Mouse (Mus musculus) left cerebral cortex, postnatal 4 days (tissue): ENCODE results near the gene Cep112. TPM values are rescaled to one million over a fixed set of nuclear protein-coding genes. Genes with fewer than 3 reads are reported as not detected.

Experiments
- DNase-seq: peaks from one replicate; pipeline ENCODE4 v3.0.0-alpha.2; 2022
- intact Hi-C: fragments of 180-260 bp; cut with DNase I; formaldehyde crosslinking; loops from one replicate; pipeline ENCODE4 v1.15.1; 2025
- total RNA-seq, 2 experiments: library from RNA; stranded (reverse); gene quantifications; 2 replicates each; pipeline ENCODE4 v1.2.3; 2021

Cep112 gene
- 10 to 100 TPM; 16.1 to 17.7 TPM for total RNA-seq

DNA sequence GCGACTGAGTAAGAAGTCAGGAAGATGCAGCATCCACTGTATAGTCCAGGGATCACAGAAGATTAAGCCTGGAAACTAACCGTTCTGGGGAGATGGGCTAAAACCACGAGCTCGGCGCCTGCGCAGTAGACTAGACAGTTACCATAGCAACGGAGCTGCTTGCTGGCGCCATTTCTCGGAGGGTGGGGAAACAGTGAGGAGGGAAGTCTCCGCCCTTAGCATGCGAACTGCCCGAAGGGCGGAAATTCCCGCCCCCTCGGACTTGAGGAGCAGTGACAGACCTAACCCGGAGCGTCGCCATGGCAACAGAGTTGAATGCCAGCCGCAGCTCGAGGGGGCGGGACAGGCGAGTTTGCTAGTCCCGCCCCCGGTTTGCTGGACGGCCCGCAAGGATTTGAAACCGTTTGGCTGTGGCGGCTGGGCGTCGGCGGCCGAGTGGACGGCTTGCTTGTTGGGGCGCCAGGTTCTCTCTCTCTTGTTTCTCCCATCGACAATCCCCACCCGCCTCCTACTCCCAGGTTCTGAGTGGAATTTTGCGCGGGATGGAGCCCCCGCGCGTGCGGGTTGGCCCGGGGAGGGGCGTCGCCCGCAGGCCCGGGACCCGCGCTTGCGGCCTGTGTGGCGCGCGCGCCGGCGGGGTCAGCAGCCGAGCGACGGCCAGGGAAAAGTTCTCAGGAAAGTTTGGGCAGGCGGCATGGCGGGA, at the start of gene Cep112:
Cep112 (plus strand) TSS at position 304 of the 703 bp plus-strand sequence.
- intact Hi-C loops, result no loop called here
- DNase-seq, result peak; percentile 99

DNA sequence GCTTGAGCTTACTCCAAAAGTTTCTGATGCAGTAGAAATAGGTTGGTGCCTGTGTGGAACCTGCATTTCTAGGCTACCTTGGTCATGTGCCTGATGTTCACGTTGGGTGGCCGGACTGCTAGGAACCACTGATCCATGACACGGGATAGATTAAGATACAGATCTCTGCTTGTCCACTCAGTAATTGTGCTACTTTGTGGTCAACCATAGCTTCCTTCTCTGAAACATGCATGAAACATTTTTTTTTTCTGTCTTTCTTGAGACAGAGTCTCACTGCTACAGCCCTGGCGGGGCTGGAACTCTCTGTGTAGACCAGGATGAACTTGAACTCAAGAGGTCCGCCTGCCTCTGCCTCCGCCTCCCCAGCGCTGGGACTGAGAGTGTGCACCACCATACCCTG, 48.2 kb upstream of the Cep112 start:
- no peak for DNase-seq
- intact Hi-C loops, result loop anchor here (5.0 to 10.0 kb wide), 2 partner anchors 305 to 512 kb away; no protein-coding TSS in a partner anchor

DNA sequence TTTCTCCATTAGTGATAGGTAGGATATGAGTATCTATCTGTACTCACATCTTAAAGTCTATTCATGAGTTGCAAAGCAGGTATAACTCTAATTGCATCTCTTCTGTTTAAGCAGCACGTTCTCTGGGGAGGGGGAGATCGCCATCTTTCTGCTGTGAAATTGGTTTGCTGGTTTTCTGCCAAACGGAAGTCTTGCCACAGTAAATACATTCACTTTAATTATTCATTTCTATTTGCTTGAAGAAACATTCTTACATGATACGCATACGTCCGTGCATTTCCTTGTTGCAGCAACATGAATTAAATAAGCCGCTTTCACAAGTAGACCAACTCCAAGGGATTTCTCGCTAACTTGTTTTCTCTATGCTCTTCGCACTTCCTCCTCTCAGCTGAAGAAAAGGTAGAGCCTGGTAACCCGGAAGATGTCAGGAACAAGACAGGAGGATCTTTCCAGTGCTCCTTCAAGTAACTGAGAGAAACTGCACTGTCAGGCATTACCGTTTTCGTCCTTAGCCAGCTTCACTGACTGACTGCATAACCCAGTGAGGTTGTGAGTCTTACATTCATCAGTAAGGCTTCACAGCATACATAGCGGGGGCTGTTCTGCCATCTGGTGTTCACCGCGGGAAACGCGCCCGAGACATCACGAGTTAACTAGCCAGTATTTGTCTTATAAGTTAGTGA, 47.2 kb upstream of the Cep112 start:
- DNase-seq, result peak; percentile 77
- intact Hi-C loops, result loop anchor here (2.0 to 10.0 kb wide), 3 partner anchors 306 to 513 kb away; no protein-coding TSS in a partner anchor

DNA sequence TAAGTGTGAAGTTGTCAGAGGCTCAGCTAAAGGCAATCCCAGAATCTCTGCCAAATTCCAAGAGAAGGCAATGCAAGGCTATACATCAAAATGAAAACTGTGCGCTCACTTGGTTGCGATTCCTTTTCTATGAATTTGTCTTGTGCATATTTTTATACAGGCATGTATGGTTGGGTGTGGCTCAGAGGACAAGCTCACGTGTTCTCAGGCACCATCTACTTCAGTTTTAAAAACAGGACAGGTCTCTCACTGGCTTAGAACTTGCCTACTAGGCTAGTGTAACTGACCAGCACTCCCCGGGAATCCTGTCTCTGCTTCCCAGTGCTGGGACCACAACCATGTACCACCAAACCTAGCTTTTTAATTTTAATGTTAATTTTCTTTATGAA, 46.6 kb upstream of the Cep112 start:
- intact Hi-C loops, result loop anchor here (2.0 to 10.0 kb wide), 3 partner anchors 306 to 514 kb away; no protein-coding TSS in a partner anchor
- no peak for DNase-seq

DNA sequence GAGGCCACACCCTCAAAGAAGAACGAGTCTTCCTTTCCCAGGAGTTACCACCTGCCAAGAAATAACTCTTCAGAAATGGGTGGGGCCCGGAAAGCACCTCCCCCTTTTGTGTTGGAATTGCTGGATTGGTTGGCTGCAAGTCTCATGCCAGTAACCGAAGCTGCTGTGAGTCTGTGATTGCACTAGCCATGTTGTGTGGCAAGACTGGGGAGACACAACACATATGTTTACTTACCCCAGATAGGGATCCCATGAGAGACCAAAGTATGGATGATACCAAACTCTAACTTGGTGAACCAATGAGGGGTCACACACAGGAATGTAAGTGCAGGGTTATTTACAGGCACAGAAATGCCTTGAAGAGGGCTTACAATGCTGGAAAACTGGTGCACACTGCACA, 42.3 kb upstream of the Cep112 start:
- DNase-seq, result no peak
- intact Hi-C loops, result no loop called here

DNA sequence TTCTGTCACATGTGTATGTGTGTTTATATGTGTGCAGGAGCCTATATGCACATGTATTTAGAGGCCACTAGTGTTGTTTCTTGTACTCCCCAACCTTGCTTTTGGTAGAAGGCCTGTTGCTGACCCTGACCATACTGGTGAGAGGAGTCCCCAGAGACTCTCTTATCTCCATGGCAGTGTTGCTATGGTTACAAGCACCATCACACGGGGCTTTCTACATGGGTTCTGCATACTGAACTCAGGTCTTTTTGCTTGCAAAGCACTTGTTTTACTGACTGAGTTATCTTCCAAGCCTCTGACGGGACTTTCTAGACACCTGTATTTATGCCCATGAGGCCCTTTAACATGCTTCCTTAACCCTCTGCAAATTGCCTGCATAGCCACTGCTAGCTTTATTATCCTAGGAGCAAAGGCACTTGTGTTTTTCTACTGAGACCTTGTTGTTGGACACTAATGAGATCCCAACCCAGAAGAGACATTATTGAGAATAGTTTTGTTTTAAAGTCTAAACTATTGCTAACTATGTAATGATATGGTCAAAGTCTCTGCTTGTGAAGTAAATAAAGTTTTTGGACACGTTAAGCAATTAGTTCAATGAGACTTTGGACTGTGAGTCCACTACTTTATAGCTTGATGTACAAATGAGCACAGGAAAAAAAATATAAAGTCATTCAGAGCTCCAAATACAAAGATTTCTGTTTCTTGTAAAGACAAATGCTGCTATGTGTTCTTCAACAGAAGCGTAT, 39.9 kb upstream of the Cep112 start:
- DNase-seq, result no peak
- intact Hi-C loops, result no loop called here

DNA sequence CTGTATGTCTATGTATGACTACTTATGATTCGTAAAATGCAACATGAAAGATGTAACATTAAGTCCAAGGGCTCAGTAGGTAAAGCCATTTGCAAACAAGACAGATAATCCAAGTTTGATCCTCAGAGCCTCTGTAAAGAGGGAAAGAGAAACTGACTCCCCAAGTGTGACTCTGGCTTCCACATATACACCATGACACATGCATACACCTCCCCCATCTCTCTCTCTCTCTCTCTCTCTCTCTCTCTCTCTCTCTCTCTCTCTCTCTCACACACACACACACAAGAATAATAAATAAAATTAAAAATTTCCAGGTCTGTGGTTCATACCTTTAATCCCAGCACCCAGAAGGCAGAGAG, 39.3 kb upstream of the Cep112 start:
- intact Hi-C loops, result no loop called here
- no peak for DNase-seq

DNA sequence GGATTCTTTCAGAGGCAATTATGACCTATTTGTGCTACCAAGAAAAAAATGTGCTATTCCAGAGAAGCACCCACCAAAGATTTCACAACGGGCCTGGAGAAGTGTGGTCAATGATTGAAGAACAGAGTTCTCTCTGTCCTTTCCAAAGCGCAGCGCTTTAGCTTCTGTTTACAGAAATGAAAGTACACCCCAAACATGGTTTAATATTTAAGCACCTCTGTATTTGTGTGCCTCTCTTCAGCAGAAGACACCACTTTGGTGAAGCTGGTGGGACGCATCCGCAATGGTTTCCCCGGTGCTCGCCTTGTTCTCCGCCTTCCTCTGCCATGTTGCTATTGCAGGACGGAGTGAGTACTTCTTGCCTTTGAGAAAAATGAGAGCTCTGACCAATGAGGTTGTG, 29.9 kb upstream of the Cep112 start:
- intact Hi-C loops, result no loop called here
- no peak for DNase-seq

DNA sequence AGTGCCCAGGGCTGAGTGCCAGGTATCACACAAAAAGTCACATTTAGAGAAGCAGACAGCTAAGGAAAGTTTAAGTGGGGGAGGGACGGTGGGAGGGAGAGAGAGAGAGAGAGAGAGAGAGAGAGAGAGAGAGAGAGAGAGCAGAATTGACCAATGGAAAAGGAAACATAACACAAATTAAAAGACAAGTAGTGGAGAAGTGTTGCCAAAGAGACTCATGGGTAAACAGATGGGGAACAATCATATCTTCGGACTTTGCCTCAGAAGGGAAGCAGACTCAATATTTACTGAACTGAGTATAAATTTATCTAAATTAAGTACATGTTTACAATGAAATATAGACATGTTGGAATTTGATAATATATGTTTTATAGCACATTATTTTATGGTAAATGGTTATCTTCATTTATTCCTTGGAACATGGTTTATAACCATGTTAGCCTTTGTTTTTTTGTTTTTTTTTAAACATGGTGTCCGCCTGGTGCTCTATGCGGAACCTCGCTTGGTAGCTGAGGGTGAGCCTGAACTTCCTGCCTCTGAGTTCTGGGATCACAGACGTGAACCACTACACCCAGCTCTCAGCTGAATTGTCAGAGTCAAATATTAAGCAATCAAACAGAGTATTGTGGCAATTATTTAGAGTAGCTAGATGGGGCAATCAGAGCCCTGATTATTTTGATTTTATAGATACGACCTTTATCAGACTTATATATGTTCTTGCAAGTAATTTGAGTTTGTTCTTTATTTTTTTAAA, 28.7 kb upstream of the Cep112 start:
- intact Hi-C loops, result no loop called here
- no peak for DNase-seq

DNA sequence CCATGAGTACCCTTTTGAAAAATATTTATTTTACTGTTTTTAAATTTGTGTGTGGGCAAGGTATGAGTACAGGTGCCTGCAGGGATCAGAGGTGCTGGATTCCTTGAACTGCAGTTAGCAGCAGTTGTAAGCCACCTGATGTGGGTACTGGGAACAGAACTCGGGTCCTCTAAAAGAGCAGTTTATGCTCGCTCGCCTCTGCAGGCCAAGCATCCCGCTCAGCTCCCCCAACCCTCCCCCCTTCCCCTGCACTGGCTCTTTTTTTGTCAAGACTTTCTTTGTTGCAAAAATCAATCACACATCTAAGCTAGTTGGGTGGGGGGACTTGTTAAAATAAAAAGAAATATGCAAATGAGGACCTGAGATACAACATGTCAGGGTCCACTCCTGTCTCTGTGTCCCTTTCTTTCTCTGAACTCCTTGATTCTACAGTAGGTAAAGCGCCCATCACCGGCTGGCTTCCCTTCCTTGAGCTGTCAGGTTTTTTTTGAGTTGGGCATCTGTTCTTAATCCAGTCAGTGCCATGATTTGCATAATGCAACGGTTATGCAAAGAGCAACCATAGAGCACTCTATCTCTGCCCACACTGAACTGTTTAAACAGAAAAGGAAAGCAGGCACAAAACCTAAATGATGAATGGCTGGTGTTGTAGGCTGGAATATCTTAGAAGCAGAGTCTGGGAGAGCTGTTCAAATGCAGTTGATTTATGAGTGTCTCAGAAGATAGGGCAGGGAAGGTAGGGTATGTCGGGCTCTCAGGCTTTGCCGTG, 14.9 kb upstream of the Cep112 start:
- intact Hi-C loops, result no loop called here
- no peak for DNase-seq

DNA sequence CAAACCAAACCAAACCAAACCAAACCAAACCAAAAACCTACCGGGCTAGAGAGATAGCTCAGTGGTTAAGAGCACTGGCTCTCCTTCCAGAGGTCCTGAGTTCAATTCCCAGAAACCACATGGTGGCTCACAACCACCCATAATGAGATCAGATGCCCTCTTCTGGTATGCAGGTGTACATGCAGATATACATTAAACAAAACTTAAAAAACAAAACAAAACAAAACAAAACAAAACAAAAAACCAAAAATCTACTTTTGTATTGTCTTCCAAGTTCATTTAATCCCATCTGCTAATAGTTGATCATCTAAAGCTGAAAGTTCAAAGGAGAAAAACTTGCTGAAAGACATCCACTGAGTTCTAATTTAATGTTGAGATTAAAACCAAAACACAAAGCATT, 8.6 kb upstream of the Cep112 start:
- intact Hi-C loops, result loop anchor here (5.0 kb wide), 1 partner anchor 549 kb away; no protein-coding TSS in a partner anchor
- DNase-seq, result no peak

DNA sequence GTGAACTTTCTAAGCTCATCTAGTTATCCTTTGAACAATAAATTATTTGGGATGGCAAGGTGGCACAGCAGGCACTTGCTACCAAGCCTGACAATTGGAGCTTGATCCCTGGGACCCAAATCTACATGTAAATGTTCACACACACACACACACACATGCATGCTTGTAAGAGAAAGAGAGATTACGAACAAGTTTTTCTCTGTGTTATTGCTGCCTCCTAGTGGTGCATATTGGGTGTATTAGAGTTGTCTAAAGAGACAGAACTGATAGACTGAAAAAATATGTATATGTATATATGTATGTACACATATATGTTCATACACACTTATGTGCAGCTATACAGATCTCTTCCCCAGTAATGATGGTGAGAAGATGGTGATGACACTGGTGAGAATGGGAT, 6.5 kb upstream of the Cep112 start:
- DNase-seq, result no peak
- intact Hi-C loops, result loop anchor here (5.0 kb wide), 1 partner anchor 551 kb away; no protein-coding TSS in a partner anchor

DNA sequence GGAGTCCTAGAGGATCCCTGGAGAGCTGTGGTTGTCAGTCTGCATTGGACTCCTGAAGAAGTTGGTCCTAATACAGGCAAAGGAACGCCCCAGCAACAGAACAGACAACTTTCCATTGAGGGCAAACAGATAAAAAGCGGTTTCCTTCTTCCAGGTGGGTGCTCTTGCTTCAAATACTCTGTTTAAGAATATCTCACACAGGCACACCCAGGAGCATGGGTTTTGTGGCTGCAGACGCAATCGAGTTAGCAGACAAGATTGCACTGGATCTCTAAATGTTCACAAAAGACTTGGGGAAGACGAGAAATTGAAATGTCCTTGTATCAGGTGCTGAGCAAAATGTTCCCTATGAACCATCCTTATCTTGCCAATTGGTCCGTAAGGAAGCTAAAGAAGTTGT, 5.8 kb upstream of the Cep112 start:
- no peak for DNase-seq
- intact Hi-C loops, result loop anchor here (5.0 kb wide), 1 partner anchor 552 kb away; no protein-coding TSS in a partner anchor

DNA sequence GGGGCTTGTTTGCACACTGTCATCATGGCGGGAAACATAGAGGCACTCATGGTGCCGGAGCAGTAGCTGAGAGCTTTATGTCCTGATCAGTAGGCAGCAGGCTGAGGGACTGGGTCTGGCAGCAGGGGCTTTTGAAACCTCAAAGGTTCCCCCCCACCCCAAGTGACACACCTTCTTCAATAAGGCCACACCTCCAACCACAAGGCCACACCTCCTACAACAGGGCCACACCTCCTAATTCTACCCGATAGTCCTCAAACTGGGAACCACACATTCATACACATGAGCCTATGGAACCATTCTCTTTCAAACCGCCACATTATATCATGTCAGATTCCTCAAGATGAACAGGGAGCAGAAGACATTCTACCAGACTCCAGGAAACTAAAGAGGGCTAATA, 4.2 kb upstream of the Cep112 start:
- no peak for DNase-seq
- intact Hi-C loops, result no loop called here

DNA sequence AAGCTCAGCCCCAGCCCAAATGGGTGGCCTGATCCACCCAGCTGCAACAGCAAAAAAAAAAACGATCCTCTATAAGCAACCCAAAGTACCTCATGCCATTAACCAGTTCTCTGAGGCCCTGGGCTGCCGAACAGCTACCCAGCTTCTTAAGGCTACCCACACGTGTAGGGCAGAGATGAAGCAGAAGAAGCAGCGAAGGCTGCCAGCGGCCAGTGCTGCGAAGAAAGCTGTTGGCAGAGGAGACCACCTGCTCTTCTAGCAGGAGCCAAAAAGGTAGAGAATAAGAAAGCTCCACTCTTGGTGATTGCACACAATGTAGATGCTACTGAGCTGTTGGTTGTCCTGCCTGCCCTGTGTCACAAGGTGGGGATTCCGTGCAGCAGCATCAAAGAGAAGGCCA, 1.8 kb upstream of the Cep112 start:
- intact Hi-C loops, result no loop called here
- peak; percentile 39 for DNase-seq

DNA sequence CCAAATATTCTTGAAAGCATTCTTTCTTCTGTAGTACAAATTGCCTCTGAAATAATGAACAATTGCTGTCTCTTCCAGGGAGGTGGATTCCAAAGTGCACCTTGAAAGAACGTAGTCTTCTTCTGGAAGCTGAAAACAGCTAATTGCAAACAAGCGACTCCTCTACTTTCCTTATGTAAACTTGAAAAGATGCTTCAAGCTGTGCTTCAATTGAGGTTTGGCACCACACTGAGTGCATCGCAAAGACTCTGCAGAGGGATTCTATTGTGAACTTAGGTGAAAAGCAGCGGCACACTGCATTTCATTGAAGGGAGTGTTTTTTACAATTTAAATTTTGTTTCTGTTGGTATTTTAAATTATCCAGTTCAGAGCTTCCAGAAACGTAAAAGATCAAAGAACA, 881 bp upstream of the Cep112 start:
- no peak for DNase-seq
- intact Hi-C loops, result no loop called here

DNA sequence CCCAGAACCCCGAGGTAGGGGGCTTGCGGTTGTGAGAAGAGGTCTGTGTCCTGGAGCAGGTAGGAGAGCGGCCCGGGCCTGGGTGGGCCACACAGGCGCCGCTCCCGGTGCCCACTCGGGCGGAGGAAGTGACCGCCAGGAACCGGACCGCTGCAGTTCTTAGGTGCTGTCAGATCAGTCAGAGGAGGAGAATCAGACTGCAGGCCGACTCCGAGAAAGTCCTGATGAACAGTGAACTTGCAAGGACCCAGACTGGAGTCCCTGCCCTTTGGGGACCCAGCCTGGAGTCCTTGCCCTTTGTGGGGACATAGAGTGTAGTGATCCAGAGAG, 565 bp downstream of the Cep112 start:
- no peak for DNase-seq

DNA sequence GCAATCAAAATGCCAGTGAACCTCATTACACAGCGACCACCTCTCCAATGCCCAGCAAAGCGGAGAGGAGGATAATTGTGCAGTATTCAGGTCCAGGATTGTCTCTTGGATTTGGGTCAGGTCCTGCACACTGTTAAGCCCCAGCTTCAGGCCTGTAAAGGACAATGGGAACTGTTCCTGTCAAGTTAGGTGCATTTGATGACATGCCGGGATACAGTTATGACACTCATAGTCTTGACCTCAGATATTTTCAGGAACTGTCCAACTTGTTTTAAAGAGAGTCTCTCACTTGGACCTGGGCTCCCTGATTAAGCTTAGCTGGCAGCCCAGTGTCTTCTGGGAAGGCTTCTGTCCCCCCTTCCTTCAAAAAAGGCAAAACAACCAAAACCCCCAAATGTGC, 1.1 kb downstream of the Cep112 start:
- intact Hi-C loops, result no loop called here
- DNase-seq, result no peak

More for the DNA sequence above, 565 bp downstream of the Cep112 start:
- intact Hi-C loops, result no loop called here

DNA sequence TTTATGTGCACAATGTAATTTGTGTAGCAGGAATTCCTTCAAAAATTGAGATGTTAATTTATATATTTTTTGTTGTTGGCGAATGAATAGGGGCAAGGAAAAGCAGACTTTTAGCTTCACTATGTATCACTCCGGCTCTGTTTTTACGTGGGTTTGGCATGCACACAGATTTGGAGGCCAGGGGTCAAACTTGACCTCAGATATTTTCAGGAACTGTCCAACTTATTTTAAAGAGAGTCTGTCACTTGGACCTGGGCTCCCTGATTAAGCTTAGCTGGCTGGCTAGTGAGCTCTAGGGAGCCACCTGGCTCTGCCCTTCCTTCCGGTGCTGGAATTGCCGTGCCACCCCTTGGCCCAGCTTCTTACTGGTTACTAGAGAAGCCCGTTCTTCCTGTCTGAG, 2.2 kb downstream of the Cep112 start:
- intact Hi-C loops, result no loop called here
- no peak for DNase-seq

DNA sequence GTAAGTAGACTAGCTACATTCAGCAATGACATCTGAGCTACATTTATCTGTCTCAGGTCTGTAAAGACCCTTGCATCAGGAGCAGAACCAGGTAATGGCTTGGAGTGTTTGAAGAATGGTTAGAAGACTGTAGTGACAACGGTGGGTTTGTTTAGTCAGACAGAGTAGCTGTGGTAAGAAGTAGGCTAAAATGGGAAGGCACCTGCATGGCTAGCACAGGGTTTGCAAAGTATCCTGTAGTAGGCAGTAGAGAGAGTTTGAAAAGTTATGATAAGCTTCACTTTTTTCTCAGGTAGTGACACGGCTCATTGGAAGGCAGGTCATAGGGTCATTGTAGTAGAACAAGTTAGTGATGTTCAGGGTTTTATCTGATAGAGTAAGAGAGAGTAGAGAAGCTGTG, 4.1 kb downstream of the Cep112 start:
- no peak for DNase-seq
- intact Hi-C loops, result no loop called here
